Mouse (Mus musculus): ENCODE measurements around the gene Ascc1.
"Not testable (repeated sequence)": the region's sequence is repeated elsewhere in the genome, so short reads cannot be mapped to it uniquely, and the experiment has no call there.

DNA sequence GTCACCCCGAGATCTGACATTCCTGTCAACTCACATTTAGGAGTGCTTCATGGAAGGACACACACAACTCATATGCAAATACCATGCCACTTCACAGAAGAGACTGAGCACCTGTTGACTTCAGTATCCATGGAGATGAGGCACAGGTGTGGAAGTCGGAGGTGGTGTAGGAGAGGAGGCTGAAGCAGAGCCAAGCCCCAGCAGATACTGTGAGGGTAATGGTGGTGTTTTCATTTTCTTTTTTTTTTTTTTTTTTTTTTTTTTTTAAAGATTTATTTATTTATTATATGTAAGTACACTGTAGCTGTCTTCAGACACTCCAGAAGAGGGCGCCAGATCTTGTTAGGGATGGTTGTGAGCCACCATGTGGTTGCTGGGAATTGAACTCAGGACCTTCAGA lies 8.8 kb upstream of the Ascc1 start:
- not testable (repeated sequence) for TF ChIP-seq BHLHE40 (IDR thresholded peaks at IDR 0.05; ENCODE audit: borderline replicate concordance, low read depth, low read length); CTCF (IDR thresholded peaks at IDR 0.05 in 2 of 3, conservative IDR thresholded peaks at IDR 0.05 in 1 of 3; ENCODE audit: control insufficient read depth in 1 of 3, insufficient read depth in 1 of 3, low read depth in 2 of 3, low read length in 3 of 3, poor library complexity in 1 of 3, severe bottlenecking in 1 of 3); MXI1 (IDR thresholded peaks at IDR 0.05; ENCODE audit: low read depth, low read length); MEF2A (IDR thresholded peaks at IDR 0.05; ENCODE audit: extremely low read depth, insufficient replicate concordance, low read depth, low read length, poor library complexity, severe bottlenecking); JUND (IDR thresholded peaks at IDR 0.05; ENCODE audit: low read depth, low read length); MAFK (IDR thresholded peaks at IDR 0.05; ENCODE audit: borderline replicate concordance, low read depth, low read length); ZMIZ1 (IDR thresholded peaks at IDR 0.05; ENCODE audit: low read depth, low read length); USF2 (IDR thresholded peaks at IDR 0.05; ENCODE audit: borderline replicate concordance in 1 of 2, insufficient read depth in 1 of 2, low read depth in 1 of 2, low read length in 2 of 2); MAX (IDR thresholded peaks at IDR 0.05; ENCODE audit: low read length); HCFC1 (IDR thresholded peaks at IDR 0.05; ENCODE audit: low read depth, low read length)
- peak; percentile 75 for TF ChIP-seq ZNF384 (IDR thresholded peaks at IDR 0.05; ENCODE audit: low read depth, low read length)
